Mouse (Mus musculus): ENCODE results near the gene Rinl. TPM values are rescaled to one million over a fixed set of nuclear protein-coding genes. Genes with fewer than 3 reads are reported as not detected.

The Rinl gene
- polyA plus RNA-seq, 1 experiment from 2014 or later, result 12.0 TPM

- Histone ChIP-seq H3K9me3 (replicated peaks) (no peaks in the 10 kb centered on the region), H3K4me2 (no peak overlapping the region), H3K36me3 (peaks cover 100% of the 10 kb centered on the region), H3K27ac (no peak overlapping the region), H3K27me3 (no peaks in the 10 kb centered on the region), H3K4me1 (replicated peaks) (peaks cover 95% of the 10 kb centered on the region), H3K9ac (0 out of 2 replicates have a peak overlapping the region, but pooled peaks have one; percentile 10), H3K4me3 (replicated peaks) (no peak overlapping the region)
- DNase-seq (no peak), ATAC-seq (ENCODE audit: low read depth) (no peak)
- WGBS (ENCODE audit: insufficient replicate concordance), result 57% methylated on average over 6 of the region's 6 CpGs
These were observed 28.8 kb downstream of the Rinl start for GRCm38 (mm10) chr7:28817524-28817923.

GRCm38 (mm10) chr7:28817957-28818356, 29.2 kb downstream of the Rinl start:
- ATAC-seq (ENCODE audit: low read depth), result no peak
- 0 out of 2 replicates have a peak overlapping the region, but pooled peaks have one; percentile 3 for H3K27ac ChIP-seq
- DNase-seq, result no peak
- H3K9me3 ChIP-seq (replicated peaks), result no peaks in the 10 kb centered on the region
- no peaks in the 10 kb centered on the region for H3K27me3 ChIP-seq
- H3K4me1 ChIP-seq (replicated peaks), result peaks cover 95% of the 10 kb centered on the region
- no peak overlapping the region for H3K4me3 ChIP-seq (replicated peaks)
- H3K36me3 ChIP-seq, result peaks cover 100% of the 10 kb centered on the region
- peak overlapping the region; percentile 6; the same call in 1 of the 2 replicates for H3K4me2 ChIP-seq
- 0 out of 2 replicates have a peak overlapping the region, but pooled peaks have one; percentile 10 for H3K9ac ChIP-seq
- 89% methylated on average over 4 of the region's 4 CpGs for WGBS (ENCODE audit: insufficient replicate concordance)

- Histone ChIP-seq H3K9me3 (replicated peaks) (no peaks in the 10 kb centered on the region), H3K36me3 (peaks cover 97% of the 10 kb centered on the region), H3K4me1 (replicated peaks) (peaks cover 95% of the 10 kb centered on the region), H3K27ac (peak overlapping the region; percentile 13; the same call in 1 of the 2 replicates), H3K27me3 (no peaks in the 10 kb centered on the region), H3K9ac (no peak overlapping the region), H3K4me3 (replicated peaks) (no peak overlapping the region), H3K4me2 (peak overlapping the region; percentile 6; the same call in 1 of the 2 replicates)
- 88% methylated on average over 18 of the region's 18 CpGs for WGBS (ENCODE audit: insufficient replicate concordance)
- DNase-seq, result no peak
- no peak for ATAC-seq (ENCODE audit: low read depth)
These were observed 29.7 kb downstream of the Rinl start for GRCm38 (mm10) chr7:28818436-28818835.

GRCm38 (mm10) chr7:28818861-28819452, 30.2 kb downstream of the Rinl start:
- no peaks in the 10 kb centered on the region for H3K9me3 ChIP-seq (replicated peaks)
- 55% methylated on average over 4 of the region's 4 CpGs for WGBS (ENCODE audit: insufficient replicate concordance)
- peaks cover 92% of the 10 kb centered on the region for H3K36me3 ChIP-seq
- H3K4me3 ChIP-seq (replicated peaks), result no peak overlapping the region
- H3K9ac ChIP-seq, result no peak overlapping the region; the same call in 1 of the 2 replicates
- peak; percentile 35; the same call in 1 of the 2 replicates for ATAC-seq (ENCODE audit: low read depth)
- DNase-seq, result no peak
- H3K27ac ChIP-seq, result peak overlapping the region; percentile 13; the same call in 1 of the 2 replicates
- H3K4me1 ChIP-seq (replicated peaks), result peaks cover 94% of the 10 kb centered on the region
- H3K4me2 ChIP-seq, result no peak overlapping the region
- no peaks in the 10 kb centered on the region for H3K27me3 ChIP-seq

GRCm38 (mm10) chr7:28819571-28819970, 30.8 kb downstream of the Rinl start:
- Histone ChIP-seq H3K36me3 (peaks cover 86% of the 10 kb centered on the region), H3K27me3 (no peaks in the 10 kb centered on the region), H3K27ac (no peak overlapping the region), H3K9me3 (replicated peaks) (no peaks in the 10 kb centered on the region), H3K4me3 (replicated peaks) (no peak overlapping the region), H3K9ac (no peak overlapping the region), H3K4me1 (replicated peaks) (peaks cover 93% of the 10 kb centered on the region), H3K4me2 (no peak overlapping the region)
- 81% methylated on average over 4 of the region's 4 CpGs for WGBS (ENCODE audit: insufficient replicate concordance)
- no peak for DNase-seq
- no peak for ATAC-seq (ENCODE audit: low read depth)

- H3K4me2 ChIP-seq, result no peak overlapping the region
- 79% methylated on average over 12 of the region's 12 CpGs for WGBS (ENCODE audit: insufficient replicate concordance)
- DNase-seq (no peak), ATAC-seq (ENCODE audit: low read depth) (no peak)
- H3K9me3 ChIP-seq (replicated peaks), result no peaks in the 10 kb centered on the region
- H3K36me3 ChIP-seq, result peaks cover 76% of the 10 kb centered on the region
- H3K27me3 ChIP-seq, result no peaks in the 10 kb centered on the region
- H3K27ac ChIP-seq, result no peak overlapping the region
- H3K4me1 ChIP-seq (replicated peaks), result peaks cover 88% of the 10 kb centered on the region
- H3K9ac ChIP-seq, result no peak overlapping the region
- H3K4me3 ChIP-seq (replicated peaks), result no peak overlapping the region
These were observed 31.8 kb downstream of the Rinl start for GRCm38 (mm10) chr7:28820358-28821260.

GRCm38 (mm10) chr7:28821261-28821831, 32.6 kb downstream of the Rinl start:
- no peak overlapping the region for H3K9ac ChIP-seq

GRCm38 (mm10) chr7:28822556-28822955, 33.8 kb downstream of the Rinl start:
- H3K4me3 ChIP-seq (replicated peaks), result no peak overlapping the region
- DNase-seq (no peak), ATAC-seq (ENCODE audit: low read depth) (no peak)
- WGBS (ENCODE audit: insufficient replicate concordance), result 62% methylated on average over 1 of the region's 1 CpGs
- peaks cover 81% of the 10 kb centered on the region for H3K4me1 ChIP-seq (replicated peaks)
- H3K4me2 ChIP-seq, result no peak overlapping the region
- H3K9ac ChIP-seq, result no peak overlapping the region
- H3K27ac ChIP-seq, result peak overlapping the region; percentile 62; the same call in 1 of the 2 replicates
- H3K36me3 ChIP-seq, result peaks cover 60% of the 10 kb centered on the region
- H3K27me3 ChIP-seq, result no peaks in the 10 kb centered on the region
- H3K9me3 ChIP-seq (replicated peaks), result no peaks in the 10 kb centered on the region

More at GRCm38 (mm10) chr7:28821261-28821831, 32.6 kb downstream of the Rinl start:
- Histone ChIP-seq H3K4me2 (no peak overlapping the region), H3K4me3 (replicated peaks) (no peak overlapping the region), H3K36me3 (peaks cover 69% of the 10 kb centered on the region), H3K4me1 (replicated peaks) (peaks cover 88% of the 10 kb centered on the region), H3K27ac (no peak overlapping the region), H3K9me3 (replicated peaks) (no peaks in the 10 kb centered on the region), H3K27me3 (no peaks in the 10 kb centered on the region)
- no peak for ATAC-seq (ENCODE audit: low read depth)
- 67% methylated on average over 10 of the region's 10 CpGs for WGBS (ENCODE audit: insufficient replicate concordance)
- DNase-seq, result no peak

GRCm38 (mm10) chr7:28822993-28823903, 34.5 kb downstream of the Rinl start:
- no peaks in the 10 kb centered on the region for H3K27me3 ChIP-seq
- no peak overlapping the region for H3K4me2 ChIP-seq
- H3K9ac ChIP-seq, result no peak overlapping the region
- H3K9me3 ChIP-seq (replicated peaks), result no peaks in the 10 kb centered on the region
- ATAC-seq (ENCODE audit: low read depth), result no peak
- H3K27ac ChIP-seq, result peak overlapping the region; percentile 62
- H3K4me1 ChIP-seq (replicated peaks), result peaks cover 77% of the 10 kb centered on the region
- peaks cover 53% of the 10 kb centered on the region for H3K36me3 ChIP-seq
- WGBS (ENCODE audit: insufficient replicate concordance), result 50% methylated on average over 10 of the region's 10 CpGs
- DNase-seq, result no peak
- H3K4me3 ChIP-seq (replicated peaks), result no peak overlapping the region

GRCm38 (mm10) chr7:28823932-28824331, 35.2 kb downstream of the Rinl start:
- no peak for ATAC-seq (ENCODE audit: low read depth)
- Histone ChIP-seq H3K4me2 (no peak overlapping the region), H3K36me3 (peaks cover 49% of the 10 kb centered on the region), H3K9ac (no peak overlapping the region), H3K4me1 (replicated peaks) (peaks cover 70% of the 10 kb centered on the region), H3K4me3 (replicated peaks) (no peak overlapping the region), H3K27ac (peak overlapping the region; percentile 62), H3K27me3 (no peaks in the 10 kb centered on the region), H3K9me3 (replicated peaks) (no peaks in the 10 kb centered on the region)
- WGBS (ENCODE audit: insufficient replicate concordance), result 46% methylated on average over 2 of the region's 2 CpGs
- no peak for DNase-seq
